Mouse (Mus musculus) gonadal fat pad, adult 2 months (tissue): ENCODE data around the gene Kat8. TPM values are rescaled to one million over a fixed set of nuclear protein-coding genes. Genes with fewer than 3 reads are reported as not detected.

Experiments
- polyA plus RNA-seq: library from polyadenylated mRNA; depleted of rRNA; stranded (reverse); fragments of >200 nt; gene quantifications from 2 replicates; pipeline ENCODE4 v1.2.3, GENCODE M21; 2012; rRNA removed

Gene Kat8
- polyA plus RNA-seq, 1 experiment, result 15.9 TPM

Other genes starting within 250 kb of the Kat8 start
- gene Bcl7c, start 203.6 kb upstream of the Kat8 start, polyA plus RNA-seq, result 21.2 and 30.4 TPM in 2 replicates
- gene Ctf1, start 199.8 kb upstream of the Kat8 start, polyA plus RNA-seq, result 21.0 and 35.9 TPM in 2 replicates
- not detected in 2 replicates for gene Ctf2, start 180.3 kb upstream of the Kat8 start, polyA plus RNA-seq
- gene Fbxl19, start 168.0 kb upstream of the Kat8 start, polyA plus RNA-seq, result 25.7 and 26.8 TPM in 2 replicates
- 27.1 and 37.9 TPM in 2 replicates for gene Orai3, start 142.7 kb upstream of the Kat8 start, polyA plus RNA-seq
- gene Setd1a, start 135.8 kb upstream of the Kat8 start, polyA plus RNA-seq, result 7.6 and 11.8 TPM in 2 replicates
- gene Gm49388, start 126.9 kb upstream of the Kat8 start, polyA plus RNA-seq, result not detected in 2 replicates
- gene Hsd3b7, start 111.9 kb upstream of the Kat8 start, polyA plus RNA-seq, result 103 and 120 TPM in 2 replicates
- gene Stx4a, start 88.2 kb upstream of the Kat8 start, polyA plus RNA-seq, result 76.2 and 82.5 TPM in 2 replicates
- 16.6 and 24.0 TPM in 2 replicates for gene Stx1b, start 88.0 kb upstream of the Kat8 start, polyA plus RNA-seq
- 18.3 and 22.8 TPM in 2 replicates for gene Zfp646, start 36.3 kb upstream of the Kat8 start, polyA plus RNA-seq
- gene Zfp668, start 35.7 kb upstream of the Kat8 start, polyA plus RNA-seq, result 5.9 and 8.2 TPM in 2 replicates
- gene Prss53, start 21.5 kb upstream of the Kat8 start, polyA plus RNA-seq, result 1.9 and 2.6 TPM in 2 replicates
- gene Gm21974, start 17.1 kb upstream of the Kat8 start, polyA plus RNA-seq, result not detected in 2 replicates
- 246 and 309 TPM in 2 replicates for gene Vkorc1, start 16.9 kb upstream of the Kat8 start, polyA plus RNA-seq
- gene Bckdk, start 8.4 kb upstream of the Kat8 start, polyA plus RNA-seq, result 118 and 137 TPM in 2 replicates
- gene Prss8, start 17.6 kb downstream of the Kat8 start, polyA plus RNA-seq, result 80.4 and 83.4 TPM in 2 replicates
- gene Prss36, start 34.2 kb downstream of the Kat8 start, polyA plus RNA-seq, result 23.6 and 29.7 TPM in 2 replicates
- 285 and 355 TPM in 2 replicates for gene Fus, start 54.9 kb downstream of the Kat8 start, polyA plus RNA-seq
- gene Pycard, start 81.4 kb downstream of the Kat8 start, polyA plus RNA-seq, result 45.2 and 50.8 TPM in 2 replicates
- 1.2 and 1.6 TPM in 2 replicates for gene Trim72, start 91.4 kb downstream of the Kat8 start, polyA plus RNA-seq
- 13.7 and 17.3 TPM in 2 replicates for gene Itgam, start 150.1 kb downstream of the Kat8 start, polyA plus RNA-seq
- not detected in 2 replicates for gene Gm49368, start 150.2 kb downstream of the Kat8 start, polyA plus RNA-seq
- gene Itgax, start 217.0 kb downstream of the Kat8 start, polyA plus RNA-seq, result 3.6 and 3.8 TPM in 2 replicates
- gene Itgad, start 241.9 kb downstream of the Kat8 start, polyA plus RNA-seq, result 0.22 and 0.41 TPM in 2 replicates